ENCODE assay signal across 28 mouse cellular contexts in genomic region chr12:75315851-75316250, GRCm38 (mm10). TPM values are rescaled to one million over a fixed set of nuclear protein-coding genes. Genes with fewer than 3 reads are reported as not detected.
DNase-seq lines count a peak whose midpoint lies in the region; ATAC-seq lines count a peak whose summit lies in the region.
"Had no signal": no experiment of that assay in that cellular context is flagged by ENCODE, and none has a peak within 500 bp of the region (broad histone marks: within the 10 kb centered on the region; RNA-seq: fewer than 3 reads in every experiment).

No protein-coding gene starts in this region.

- no peak overlapping the region for H3K9ac ChIP-seq in heart, embryonic 11.5 days (ENCODE audit: low read depth, low read length)
- H3K9ac ChIP-seq: embryonic facial prominence, embryonic 13.5 days; forebrain, postnatal 0 days; heart, embryonic 12.5 days; heart, embryonic 15.5 days; hindbrain, embryonic 14.5 days had no signal

- WGBS in heart, embryonic 11.5 days (ENCODE audit: insufficient replicate concordance): 83% methylated on average over 3 of the region's 3 CpGs

- no peak for ATAC-seq in heart, embryonic 11.5 days (replicated peaks; ENCODE audit: insufficient number of reproducible peaks, low FRiP score, low TSS enrichment)
- ATAC-seq: forebrain, embryonic 14.5 days; forebrain, postnatal 0 days; hindbrain, postnatal 0 days; inflammation-experienced regulatory T-cells, adult 6 months; intestine, embryonic 16.5 days; Patski had no signal

- no peak overlapping the region for H3K27ac ChIP-seq in heart, embryonic 11.5 days (ENCODE audit: low read depth, low read length)
- H3K27ac ChIP-seq: embryonic facial prominence, embryonic 13.5 days; heart, embryonic 15.5 days; hindbrain, embryonic 14.5 days; hindbrain, postnatal 0 days had no signal

- no peak overlapping the region for H3K4me3 ChIP-seq in heart, embryonic 11.5 days (ENCODE audit: low read depth, low read length)
- H3K4me3 ChIP-seq: embryonic facial prominence, embryonic 13.5 days; heart, embryonic 12.5 days; heart, embryonic 15.5 days had no signal

- no peaks in the 10 kb centered on the region for H3K36me3 ChIP-seq in heart, embryonic 11.5 days (ENCODE audit: control insufficient read depth, insufficient read depth, low read length)
- H3K36me3 ChIP-seq: embryonic facial prominence, embryonic 13.5 days; G1E; heart, embryonic 12.5 days; heart, embryonic 15.5 days had no signal

- peaks cover 5% of the 10 kb centered on the region for H3K27me3 ChIP-seq in heart, embryonic 11.5 days (ENCODE audit: control insufficient read depth, insufficient read depth, low read length)
- H3K27me3 ChIP-seq: CH12.LX; embryonic facial prominence, embryonic 13.5 days had no signal

- DNase-seq in cerebellum, postnatal 14 days: peak; percentile 28 to 43
- DNase-seq in cerebellum, adult 9-10 months: no peak
- DNase-seq in heart, postnatal 10 days: peak; percentile 30 to 38
- peak; percentile 48 for DNase-seq in gastrocnemius, postnatal 14 days
- DNase-seq in right cerebral cortex, postnatal 10 days (ENCODE audit: low spot score in 2 of 2): no peak
- DNase-seq: adrenal gland, postnatal 10 days; adrenal gland, postnatal 36 days; B cell, adult 2 months; cerebellum, adult 2 months; forebrain, postnatal 0 days; heart, adult 11 months; heart, postnatal 14 days; heart, postnatal 4 days; kidney, adult 18-20 months; kidney, adult 9 months had no signal

- H3K9me3 ChIP-seq in heart, embryonic 11.5 days (replicated peaks; ENCODE audit: control insufficient read depth, low read length): no peaks in the 10 kb centered on the region
- H3K9me3 ChIP-seq: embryonic facial prominence, embryonic 13.5 days; G1E; heart, embryonic 12.5 days; heart, embryonic 15.5 days had no signal

- intact Hi-C loops in heart, postnatal 10 days (cut with DNase I): no loop called here
- intact Hi-C loops in gastrocnemius, postnatal 14 days (cut with DNase I; ENCODE audit: low total_unique reads): no loop called here

- H3K4me2 ChIP-seq in heart, embryonic 11.5 days: no peak overlapping the region
- H3K4me2 ChIP-seq: embryonic facial prominence, embryonic 13.5 days; heart, embryonic 12.5 days; heart, embryonic 15.5 days; hindbrain, embryonic 14.5 days had no signal

- H3K4me1 ChIP-seq in heart, embryonic 11.5 days (ENCODE audit: control insufficient read depth, insufficient read depth, low read length): peaks cover 2% of the 10 kb centered on the region; the same call in 1 of the 2 replicates
- H3K4me1 ChIP-seq: embryonic facial prominence, embryonic 13.5 days had no signal

RNA-seq across cellular contexts. Expression of gene Rhoj, which starts 7.7 kb away (rescaled TPM):
- total RNA-seq in heart, postnatal 10 days (2021): 10 to 100 TPM; 47.2 to 63.3 TPM
- polyA plus RNA-seq in heart, embryonic 11.5 days (2014; fragmentation: Nextera tagmentation; extraction: Ambion mirVana): 33.3 and 39.1 TPM in 2 replicates
- total RNA-seq in gastrocnemius, postnatal 14 days (2021): 10 to 100 TPM; 29.8 to 32.6 TPM
- total RNA-seq: CH12.LX; common myeloid progenitor, adult 5-6 weeks had no signal
- polyA plus RNA-seq: G1E had no signal

Comparison
In these comparisons a context has a peak if more than half of its experiments do, and no peak if none do; other contexts are left out.
1. DNase-seq: peak in cerebellum, postnatal 14 days (2 of 2), heart, postnatal 10 days (2 of 2) and gastrocnemius, postnatal 14 days (single experiment); none in cerebellum, adult 9-10 months (single experiment) and right cerebral cortex, postnatal 10 days (0 of 2).